32 mouse cellular contexts compared by ENCODE assay signal in genomic region chr5:17984522-17984921, GRCm38 (mm10). TPM values are rescaled to one million over a fixed set of nuclear protein-coding genes. Genes with fewer than 3 reads are reported as not detected.
DNase-seq lines count a peak whose midpoint lies in the region; ATAC-seq and TF ChIP-seq lines count a peak whose summit lies in the region.
"Had no signal": no experiment of that assay in that cellular context is flagged by ENCODE, and none has a peak within 500 bp of the region (broad histone marks: within the 10 kb centered on the region; RNA-seq: fewer than 3 reads in every experiment).

No protein-coding gene starts in this region.

- TF ChIP-seq EP300 in heart, adult 2 months (IDR thresholded peaks at IDR 0.05; ENCODE audit: insufficient read depth, low read depth, low read length) = no peak

- H3K4me3 ChIP-seq in heart, adult 2 months = no peak overlapping the region
- H3K4me3 ChIP-seq in limb, embryonic 13.5 days = no peak overlapping the region
- H3K4me3 ChIP-seq in limb, embryonic 10.5 days = no peak overlapping the region
- H3K4me3 ChIP-seq in limb, embryonic 14.5 days (replicated peaks; ENCODE audit: low read length) = no peak overlapping the region
- H3K4me3 ChIP-seq in hindbrain, embryonic 16.5 days (ENCODE audit: low read length) = no peak overlapping the region
- no peak overlapping the region for H3K4me3 ChIP-seq in hindbrain, embryonic 12.5 days
- H3K4me3 ChIP-seq: embryonic facial prominence, embryonic 13.5 days; forebrain, embryonic 10.5 days; forebrain, embryonic 13.5 days; heart, embryonic 12.5 days; heart, embryonic 15.5 days; hindbrain, embryonic 10.5 days had no signal

- H3K9ac ChIP-seq in heart, adult 2 months (ENCODE audit: low read depth, low read length) = no peak overlapping the region
- no peak overlapping the region for H3K9ac ChIP-seq in limb, embryonic 13.5 days
- H3K9ac ChIP-seq in limb, embryonic 14.5 days (ENCODE audit: low read depth, low read length, severe bottlenecking) = no peak overlapping the region
- no peak overlapping the region for H3K9ac ChIP-seq in hindbrain, embryonic 16.5 days (ENCODE audit: low read depth, low read length)
- no peak overlapping the region for H3K9ac ChIP-seq in hindbrain, embryonic 12.5 days
- H3K9ac ChIP-seq: embryonic facial prominence, embryonic 13.5 days; forebrain, embryonic 13.5 days; heart, embryonic 12.5 days; heart, embryonic 15.5 days; hindbrain, embryonic 14.5 days had no signal

- H3K9me3 ChIP-seq in limb, embryonic 13.5 days = no peaks in the 10 kb centered on the region
- no peaks in the 10 kb centered on the region for H3K9me3 ChIP-seq in limb, embryonic 10.5 days (replicated peaks)
- H3K9me3 ChIP-seq in limb, embryonic 14.5 days (ENCODE audit: control insufficient read depth, low read length) = no peaks in the 10 kb centered on the region
- no peaks in the 10 kb centered on the region for H3K9me3 ChIP-seq in hindbrain, embryonic 16.5 days (ENCODE audit: control insufficient read depth, low read length)
- no peaks in the 10 kb centered on the region for H3K9me3 ChIP-seq in hindbrain, embryonic 12.5 days (replicated peaks)
- H3K9me3 ChIP-seq: embryonic facial prominence, embryonic 13.5 days; forebrain, embryonic 10.5 days; forebrain, embryonic 13.5 days; heart, embryonic 15.5 days; hindbrain, embryonic 10.5 days had no signal

- 0 out of 2 replicates have a peak overlapping the region, but pooled peaks have one; percentile 85 for H3K27ac ChIP-seq in heart, adult 2 months
- no peak overlapping the region for H3K27ac ChIP-seq in limb, embryonic 13.5 days
- H3K27ac ChIP-seq in limb, embryonic 10.5 days = no peak overlapping the region
- H3K27ac ChIP-seq in limb, embryonic 14.5 days (replicated peaks; ENCODE audit: low read depth, low read length) = no peak overlapping the region
- no peak overlapping the region for H3K27ac ChIP-seq in hindbrain, embryonic 16.5 days (ENCODE audit: low read depth, low read length)
- H3K27ac ChIP-seq in hindbrain, embryonic 12.5 days = no peak overlapping the region
- H3K27ac ChIP-seq: embryonic facial prominence, embryonic 13.5 days; forebrain, embryonic 10.5 days; forebrain, embryonic 13.5 days; heart, embryonic 15.5 days; hindbrain, embryonic 10.5 days; hindbrain, embryonic 14.5 days had no signal

- TF ChIP-seq POLR2A in heart, adult 2 months (IDR thresholded peaks at IDR 0.05; ENCODE audit: insufficient read depth, low read depth, low read length) = no peak
- no peak for TF ChIP-seq POLR2A in limb, embryonic 14.5 days (IDR thresholded peaks at IDR 0.05; ENCODE audit: borderline replicate concordance, extremely low read depth, insufficient read depth, insufficient read length)

- ATAC-seq in limb, embryonic 13.5 days (ENCODE audit: low FRiP score, low read depth) = peak; percentile 48; the same call in 1 of the 2 replicates
- peak; percentile 70; the same call in 1 of the 2 replicates for ATAC-seq in limb, embryonic 14.5 days (ENCODE audit: low FRiP score, low read depth)
- ATAC-seq in hindbrain, embryonic 16.5 days = no peak
- ATAC-seq in hindbrain, embryonic 12.5 days (ENCODE audit: low FRiP score) = no peak
- ATAC-seq: activated CD4-positive, CD25-positive, alpha-beta regulatory T cell, adult 4 months; forebrain, embryonic 13.5 days; forebrain, embryonic 16.5 days; intestine, postnatal 0 days had no signal

- no peaks in the 10 kb centered on the region for H3K79me2 ChIP-seq in heart, adult 2 months (replicated peaks; ENCODE audit: control insufficient read depth, insufficient read depth, low read length)

- no peak for TF ChIP-seq CTCF in heart, adult 2 months (IDR thresholded peaks at IDR 0.05)

- peaks cover 15% of the 10 kb centered on the region for H3K4me1 ChIP-seq in heart, adult 2 months (ENCODE audit: control insufficient read depth, insufficient read depth, low read length)
- no peaks in the 10 kb centered on the region for H3K4me1 ChIP-seq in limb, embryonic 13.5 days
- H3K4me1 ChIP-seq in limb, embryonic 10.5 days = no peaks in the 10 kb centered on the region
- no peaks in the 10 kb centered on the region for H3K4me1 ChIP-seq in limb, embryonic 14.5 days (ENCODE audit: control insufficient read depth, insufficient read depth, low read length)
- H3K4me1 ChIP-seq in hindbrain, embryonic 16.5 days (ENCODE audit: control insufficient read depth, insufficient read depth, low read depth, low read length) = no peaks in the 10 kb centered on the region
- no peaks in the 10 kb centered on the region for H3K4me1 ChIP-seq in hindbrain, embryonic 12.5 days
- H3K4me1 ChIP-seq: embryonic facial prominence, embryonic 13.5 days; forebrain, embryonic 10.5 days; forebrain, embryonic 13.5 days; hindbrain, embryonic 10.5 days had no signal

- H3K4me2 ChIP-seq in limb, embryonic 13.5 days (replicated peaks) = no peak overlapping the region
- H3K4me2 ChIP-seq in limb, embryonic 14.5 days (replicated peaks; ENCODE audit: low read depth, low read length, severe bottlenecking) = no peak overlapping the region
- no peak overlapping the region for H3K4me2 ChIP-seq in hindbrain, embryonic 16.5 days (ENCODE audit: low read length)
- no peak overlapping the region for H3K4me2 ChIP-seq in hindbrain, embryonic 12.5 days (replicated peaks)
- H3K4me2 ChIP-seq: embryonic facial prominence, embryonic 13.5 days; forebrain, embryonic 13.5 days; heart, embryonic 12.5 days; heart, embryonic 15.5 days; hindbrain, embryonic 14.5 days had no signal

- no peak for DNase-seq in heart, adult 2 months
- DNase-seq in heart, adult 8-10 months (ENCODE audit: low spot score) = no peak
- no peak for DNase-seq in limb, embryonic 10.5 days (ENCODE audit: low spot score)
- DNase-seq in limb, embryonic 14.5 days (ENCODE audit: low spot score) = peak; percentile 29
- DNase-seq: adrenal gland, postnatal 14 days; cerebellum, adult 11 months; cerebellum, adult 2 months; cerebellum, adult 9-11 months; cerebellum, postnatal 25 days; gastrocnemius, postnatal 25 days; heart, adult 18-20 months; heart, postnatal 36 days; kidney, adult 8-10 months had no signal

- 97% methylated on average over 3 of the region's 3 CpGs for WGBS in heart, adult 2 months
- WGBS in limb, embryonic 13.5 days = 87% methylated on average over 3 of the region's 3 CpGs
- 92% methylated on average over 3 of the region's 3 CpGs for WGBS in limb, embryonic 10.5 days
- 75% methylated on average over 3 of the region's 3 CpGs for WGBS in limb, embryonic 14.5 days
- WGBS in hindbrain, embryonic 16.5 days = 85% methylated on average over 3 of the region's 3 CpGs
- WGBS in hindbrain, embryonic 12.5 days = 84% methylated on average over 3 of the region's 3 CpGs

- intact Hi-C loops in heart, adult 2 months (cut with DNase I) = loop anchor here (5.0 kb wide), 1 partner anchor 102 kb away; no protein-coding TSS in a partner anchor

- H3K27me3 ChIP-seq in heart, adult 2 months (ENCODE audit: control insufficient read depth, insufficient read depth, low read length) = no peaks in the 10 kb centered on the region
- no peaks in the 10 kb centered on the region for H3K27me3 ChIP-seq in limb, embryonic 13.5 days
- H3K27me3 ChIP-seq in limb, embryonic 10.5 days (ENCODE audit: low read depth, poor library complexity, severe bottlenecking) = no peaks in the 10 kb centered on the region
- H3K27me3 ChIP-seq in limb, embryonic 14.5 days (ENCODE audit: control insufficient read depth, insufficient read depth, low read length) = no peaks in the 10 kb centered on the region
- H3K27me3 ChIP-seq in hindbrain, embryonic 16.5 days (replicated peaks; ENCODE audit: control insufficient read depth, insufficient read depth, low read length) = no peaks in the 10 kb centered on the region
- H3K27me3 ChIP-seq in hindbrain, embryonic 12.5 days = no peaks in the 10 kb centered on the region
- H3K27me3 ChIP-seq: embryonic facial prominence, embryonic 13.5 days; forebrain, embryonic 13.5 days; heart, embryonic 12.5 days; heart, embryonic 15.5 days had no signal

- H3K36me3 ChIP-seq in heart, adult 2 months (ENCODE audit: control insufficient read depth, insufficient read depth, low read length) = peaks cover 22% of the 10 kb centered on the region
- H3K36me3 ChIP-seq in limb, embryonic 13.5 days = no peaks in the 10 kb centered on the region
- no peaks in the 10 kb centered on the region for H3K36me3 ChIP-seq in limb, embryonic 10.5 days
- H3K36me3 ChIP-seq in limb, embryonic 14.5 days (ENCODE audit: control insufficient read depth, insufficient read depth, low read length) = no peaks in the 10 kb centered on the region
- no peaks in the 10 kb centered on the region for H3K36me3 ChIP-seq in hindbrain, embryonic 16.5 days (ENCODE audit: control insufficient read depth, insufficient read depth, low read length)
- no peaks in the 10 kb centered on the region for H3K36me3 ChIP-seq in hindbrain, embryonic 12.5 days
- H3K36me3 ChIP-seq: embryonic facial prominence, embryonic 13.5 days; forebrain, embryonic 10.5 days; heart, embryonic 12.5 days; heart, embryonic 15.5 days; hindbrain, embryonic 10.5 days had no signal

RNA-seq across cellular contexts. Expression of gene Gnat3, which starts 22.2 kb away (rescaled TPM):
- total RNA-seq in heart, adult 2 months (2021) = under 1 TPM; 0.70 to 0.76 TPM
- 0.08 and 0.12 TPM in 2 replicates for polyA plus RNA-seq in heart, adult 2 months (2012; rRNA removed)
- under 1 TPM; 0.44 to 0.66 (median 0.53) TPM for total RNA-seq in heart, adult 8-10 months (2022)
- polyA plus RNA-seq in limb, embryonic 13.5 days (2015; fragmentation: Nextera tagmentation; extraction: Ambion mirVana) = not detected in 2 replicates
- not detected in 2 replicates for polyA plus RNA-seq in limb, embryonic 10.5 days (2016; fragmentation: Nextera tagmentation; extraction: Ambion mirVana)
- polyA plus RNA-seq in limb, embryonic 14.5 days (2012; rRNA removed) = not detected in 2 replicates
- polyA plus RNA-seq in limb, embryonic 14.5 days (2014; fragmentation: Nextera tagmentation; extraction: Ambion mirVana) = 0.14 TPM in 1 of 2 replicates, not detected in the other
- polyA plus RNA-seq in hindbrain, embryonic 16.5 days (2015; fragmentation: Nextera tagmentation; extraction: Ambion mirVana) = not detected in 2 replicates
- polyA plus RNA-seq in hindbrain, embryonic 12.5 days (2016; fragmentation: Nextera tagmentation; extraction: Ambion mirVana) = 0.78 and 1.4 TPM in 2 replicates
- total RNA-seq: adrenal gland, adult 18-20 months; adrenal gland, postnatal 14 days; adrenal gland, postnatal 4 days; common myeloid progenitor, adult 5-6 weeks; ES-E14; gastrocnemius, adult 18-20 months had no signal
- polyA plus RNA-seq: activated CD4-positive, CD25-positive, alpha-beta regulatory T cell, adult 4 months; cerebellum, adult 2 months; embryonic facial prominence, embryonic 13.5 days; forebrain, embryonic 10.5 days; forebrain, embryonic 13.5 days; forebrain, embryonic 16.5 days; heart, embryonic 12.5 days; heart, embryonic 15.5 days; hindbrain, embryonic 14.5 days; intestine, embryonic 14.5 days; intestine, postnatal 0 days had no signal

Comparison
In these comparisons a context has a peak if more than half of its experiments do, and no peak if none do; other contexts are left out.
1. ATAC-seq: peak in limb, embryonic 13.5 days (single experiment) and limb, embryonic 14.5 days (single experiment); none in hindbrain, embryonic 16.5 days (single experiment) and hindbrain, embryonic 12.5 days (single experiment).